Mouse (Mus musculus): ENCODE data around the gene Pou2f1.
A peak's percentile ranks its signal among the peaks of the same experiment; 100 is the strongest.
"Not testable (repeated sequence)": the region's sequence is repeated elsewhere in the genome, so short reads cannot be mapped to it uniquely, and the experiment has no call there.

The Pou2f1 gene

DNA sequence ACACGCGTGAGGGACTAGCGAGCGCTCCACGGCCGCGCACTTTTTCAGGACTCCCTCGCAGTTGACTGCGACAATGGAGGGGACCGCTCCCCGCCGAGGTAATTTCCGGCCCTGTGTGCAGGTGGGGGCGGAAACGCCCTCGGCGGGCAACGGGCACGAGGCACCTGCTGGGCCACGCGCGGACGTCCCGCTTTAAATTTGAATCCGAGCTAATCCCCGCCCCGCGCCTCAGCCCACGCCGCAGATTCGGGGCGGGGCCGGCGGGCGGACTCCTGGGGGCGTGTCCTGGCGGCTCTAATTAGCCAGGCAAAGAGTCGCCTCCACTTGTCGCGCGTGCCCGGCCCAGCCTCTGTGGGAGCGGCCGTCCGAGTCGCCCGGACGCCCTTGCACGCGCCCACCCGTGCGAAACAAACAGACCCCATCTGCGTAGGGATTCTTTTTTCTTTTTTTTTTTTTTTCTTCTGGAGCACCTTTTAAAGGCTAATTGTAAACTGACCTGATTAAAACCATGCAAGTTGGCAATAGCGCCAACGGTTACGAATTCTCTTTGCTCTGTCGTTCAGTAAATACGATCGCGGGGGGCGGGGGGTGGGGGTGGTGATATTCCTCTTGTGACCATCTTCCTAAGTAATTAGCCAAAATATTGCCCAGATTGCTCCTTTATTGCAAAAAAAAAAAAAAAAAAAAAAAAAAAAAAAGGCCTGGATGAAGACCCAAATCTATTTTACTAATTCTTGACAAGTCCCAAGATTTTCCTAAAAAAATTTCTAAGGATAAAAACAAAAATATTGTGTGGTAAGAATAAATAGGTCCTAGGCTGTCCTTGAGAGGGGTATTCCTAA is 924 bp upstream of the Pou2f1 start:
- DNase-seq (ENCODE audit: low read depth, low spot score) = peak; percentile 73

DNA sequence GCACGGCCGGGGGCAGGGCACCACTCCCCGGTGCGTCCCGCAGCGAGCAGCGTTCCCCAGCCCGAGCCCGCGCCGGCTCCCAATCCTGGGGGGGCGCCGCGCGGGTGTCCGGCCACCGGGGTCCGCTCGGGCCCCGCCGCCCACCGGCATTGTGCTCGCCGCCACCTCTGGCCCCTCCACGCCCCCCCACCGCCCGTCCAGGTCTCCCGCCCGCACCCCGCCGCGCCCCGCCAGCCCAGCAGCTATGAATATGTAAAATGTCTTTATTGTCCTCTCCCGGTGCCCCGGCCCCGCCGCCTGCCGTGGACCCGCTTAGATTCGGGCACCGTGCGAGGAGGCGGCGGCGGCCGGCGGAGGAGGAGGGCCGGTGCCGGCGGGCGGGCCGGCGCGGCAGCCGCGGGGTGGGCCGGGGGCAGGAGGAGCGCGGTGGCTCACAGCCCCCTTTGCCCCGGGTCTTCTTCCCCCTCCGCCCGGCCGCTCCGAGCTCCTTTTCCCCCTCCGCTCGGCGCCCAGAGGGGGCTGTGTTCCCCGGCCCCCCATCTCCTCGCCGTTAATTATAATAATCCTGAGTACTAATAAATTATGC is 481 bp downstream of the Pou2f1 start:
- DNase-seq (ENCODE audit: low read depth, low spot score) = no peak

DNA sequence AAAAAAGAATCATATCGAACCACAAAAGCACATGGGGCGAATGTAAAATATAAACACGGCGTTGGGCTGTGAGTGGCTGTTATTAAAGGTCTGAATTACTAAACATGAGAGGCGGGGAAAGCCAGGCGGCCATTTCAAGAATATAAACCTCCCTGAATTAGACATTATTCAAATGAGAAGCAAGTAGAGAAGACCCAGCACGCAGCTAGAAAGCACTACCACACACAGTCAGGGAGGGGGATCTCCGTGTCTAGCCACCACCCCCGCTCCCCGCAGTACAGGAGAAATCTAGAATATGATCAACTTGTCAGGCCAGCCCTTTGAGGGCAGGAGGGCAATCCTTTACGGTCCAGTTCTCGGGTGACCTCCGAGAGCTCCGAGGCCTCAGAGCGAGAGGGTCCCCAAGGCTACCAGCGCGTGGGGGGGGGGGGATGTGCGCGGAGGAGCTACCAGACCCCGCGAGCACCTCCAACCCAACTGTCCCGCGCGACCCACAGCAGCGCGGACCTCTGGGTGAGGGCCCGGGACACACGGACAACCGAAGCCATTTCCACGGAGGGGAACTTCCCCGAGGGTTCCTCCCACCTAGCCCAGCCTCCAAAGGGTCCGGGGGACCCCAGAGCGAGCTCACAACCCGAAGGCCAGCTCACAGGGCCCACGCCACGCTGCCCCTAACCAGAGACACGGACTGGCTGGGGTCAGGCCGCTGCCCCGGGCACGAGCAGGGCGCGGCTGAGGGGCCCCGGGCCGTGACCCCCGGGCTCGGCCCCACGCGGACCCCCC is 1.2 kb downstream of the Pou2f1 start:
- no peak for DNase-seq (ENCODE audit: low read depth, low spot score)

DNA sequence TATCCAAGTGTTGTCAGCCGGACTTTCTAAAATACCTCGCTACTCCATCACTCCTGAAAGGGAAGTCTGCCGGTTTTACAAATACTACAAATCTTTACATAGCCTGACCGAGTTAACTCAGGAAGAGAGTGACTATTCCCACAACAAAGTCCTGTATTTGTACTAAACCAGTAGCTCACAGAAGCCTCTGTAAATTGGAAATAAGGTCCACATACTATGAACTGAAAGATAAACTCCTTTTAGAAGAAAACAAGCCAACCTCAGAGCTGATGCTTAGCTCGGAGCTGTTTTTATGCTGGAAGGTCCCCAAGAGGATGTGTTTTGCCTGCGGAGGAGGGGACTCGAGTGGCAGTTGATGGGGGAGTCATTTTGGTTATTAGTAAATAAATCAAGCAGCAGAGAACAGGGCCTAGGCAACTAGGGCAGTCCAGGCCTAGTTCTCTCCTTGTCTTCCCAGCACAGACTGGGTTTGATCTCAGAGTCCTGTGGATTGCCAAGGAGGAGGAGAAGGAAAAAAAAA is 1.8 kb downstream of the Pou2f1 start:
- no peak for DNase-seq (ENCODE audit: low read depth, low spot score)

DNA sequence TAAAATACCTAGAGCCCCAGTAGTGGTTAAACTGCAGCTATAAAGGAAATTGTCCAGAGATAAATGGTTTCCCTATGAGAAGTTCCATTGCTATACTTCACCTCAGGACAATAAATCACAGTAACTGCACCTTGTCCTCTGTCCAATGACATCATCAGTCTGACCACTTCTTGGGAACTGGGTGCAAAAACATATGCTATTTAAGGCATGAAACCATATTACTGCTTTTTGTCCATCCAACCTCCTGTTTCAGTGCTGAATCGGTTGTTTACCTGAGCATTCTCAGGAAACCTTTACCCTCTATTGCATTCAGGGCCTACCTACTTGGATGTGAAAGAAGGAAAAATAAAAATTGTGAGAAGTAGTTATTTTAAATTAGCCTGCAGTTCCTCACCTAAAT is 2.8 kb downstream of the Pou2f1 start:
- no peak for DNase-seq (ENCODE audit: low read depth, low spot score)

DNA sequence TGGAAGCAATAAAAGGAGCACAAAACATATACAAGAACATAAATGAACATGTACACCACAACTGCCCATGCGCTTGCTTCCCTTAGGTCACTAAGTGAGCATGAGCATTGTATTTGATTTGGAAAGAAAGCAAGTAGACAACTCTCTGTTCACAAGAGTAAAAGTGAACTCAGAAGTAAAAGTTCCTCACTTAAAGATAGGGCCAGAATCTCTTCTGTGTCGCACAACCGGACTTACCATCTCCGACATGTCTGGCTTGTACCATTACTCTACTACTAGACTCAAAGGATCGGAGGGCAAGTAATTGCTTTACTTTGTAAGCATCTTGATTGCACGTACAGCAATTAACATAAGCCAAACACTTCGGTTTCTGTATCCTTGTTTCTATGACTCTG is 6.8 kb downstream of the Pou2f1 start:
- no peak for DNase-seq (ENCODE audit: low read depth, low spot score)

DNA sequence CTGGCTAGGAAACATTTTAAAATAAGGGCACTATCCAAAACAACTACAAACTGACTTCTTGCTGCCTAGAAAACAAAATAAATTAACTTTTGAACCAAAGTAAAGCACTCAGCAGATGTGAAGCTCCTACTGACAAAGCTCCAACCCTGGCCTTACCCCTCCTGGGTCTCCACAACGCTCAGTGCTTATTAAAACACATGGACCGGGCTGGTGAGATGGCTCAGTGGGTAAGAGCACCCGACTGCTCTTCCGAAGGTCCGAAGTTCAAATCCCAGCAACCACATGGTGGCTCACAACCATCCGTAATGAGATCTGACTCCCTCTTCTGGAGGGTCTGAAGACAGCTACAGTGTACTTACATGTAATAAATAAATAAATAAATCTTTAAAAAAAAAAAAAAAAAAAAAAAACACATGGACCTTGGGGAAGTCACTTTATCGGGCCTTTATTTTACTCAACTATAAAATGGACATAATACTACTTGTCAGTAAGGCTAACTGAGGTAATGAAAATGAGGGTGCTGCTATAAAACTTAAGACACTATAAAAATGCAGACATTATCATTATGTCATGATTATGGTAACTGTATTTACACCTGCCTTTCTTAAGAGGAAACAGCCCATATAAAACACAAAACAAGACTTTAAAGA is 7.3 kb downstream of the Pou2f1 start:
- DNase-seq (ENCODE audit: low read depth, low spot score) = not testable (repeated sequence)

DNA sequence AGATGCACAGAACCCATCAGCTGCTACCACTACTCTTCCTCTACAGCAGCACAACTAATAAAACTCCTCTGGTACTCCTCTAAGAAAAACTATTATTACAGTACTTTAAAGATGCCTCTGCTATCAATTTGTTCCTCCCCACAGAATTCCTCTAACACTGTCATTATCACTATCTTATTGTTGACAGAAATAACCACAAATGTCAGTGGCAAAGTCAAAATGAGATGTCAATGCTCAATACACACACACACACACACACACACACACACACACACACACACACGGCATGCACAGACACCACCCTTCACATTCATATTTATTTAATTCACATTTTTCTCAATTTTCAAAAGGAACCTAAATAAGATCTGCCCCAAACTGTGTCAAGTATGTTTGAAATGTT is 8.2 kb downstream of the Pou2f1 start:
- no peak for DNase-seq (ENCODE audit: low read depth, low spot score)

DNA sequence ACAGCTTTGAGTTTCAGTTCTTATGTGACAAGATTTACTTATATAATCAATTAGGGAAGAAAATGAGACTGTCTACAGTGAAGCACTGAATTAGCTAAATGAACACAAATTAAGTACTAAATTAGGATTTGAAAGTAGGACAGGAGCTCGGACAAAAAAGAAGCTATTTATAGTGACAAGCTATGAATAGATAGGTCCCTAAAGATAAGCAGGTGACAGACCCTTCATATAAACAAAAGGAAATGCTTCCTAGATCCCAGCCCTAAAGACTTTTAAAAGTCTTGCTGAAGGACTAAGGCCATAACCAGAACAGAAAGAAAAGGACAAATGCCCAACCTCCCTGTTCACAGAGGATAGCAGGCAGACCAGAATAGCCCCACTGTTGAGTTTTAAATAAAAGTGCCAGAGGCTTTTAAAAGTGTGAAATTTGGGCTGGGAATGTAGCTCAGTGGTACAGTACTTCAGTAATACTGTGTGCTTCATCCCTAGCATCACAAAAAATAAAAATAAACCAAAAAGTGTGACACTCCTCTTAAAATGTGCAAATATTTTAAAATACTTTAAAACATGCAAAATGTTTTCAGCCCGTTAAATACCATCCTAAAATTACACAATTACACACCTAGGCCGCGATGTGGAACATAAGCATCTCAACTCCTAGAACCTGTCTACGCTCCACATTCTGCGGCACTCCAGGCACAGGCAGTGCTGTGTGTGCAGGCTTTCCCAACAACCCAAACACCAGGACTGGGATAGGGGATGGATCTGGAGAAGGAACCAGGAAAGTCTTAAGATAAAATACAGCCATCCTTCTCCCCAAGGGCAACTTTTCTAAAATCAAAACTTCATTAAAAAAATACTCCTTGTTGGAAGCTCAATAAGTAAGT is 9.0 kb downstream of the Pou2f1 start:
- no peak for DNase-seq (ENCODE audit: low read depth, low spot score)

DNA sequence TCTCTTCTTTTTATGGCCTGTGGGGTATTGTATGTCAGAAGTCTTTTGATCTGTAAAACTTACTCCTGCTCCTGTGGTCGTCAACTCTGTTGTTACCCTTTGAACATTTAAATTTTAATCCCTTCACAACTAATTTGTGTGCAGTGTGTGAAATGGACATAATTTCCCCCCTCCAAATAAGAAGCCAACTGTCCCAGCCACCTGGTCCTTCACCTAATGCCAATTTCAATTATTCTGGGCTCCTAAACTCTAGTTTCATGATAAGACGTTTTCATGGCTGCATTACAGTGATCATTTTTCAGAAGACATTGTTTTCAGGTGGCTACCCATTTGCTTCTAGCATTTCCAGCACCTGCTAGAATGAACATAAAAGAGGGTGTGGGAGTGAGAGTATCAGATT is 13.9 kb downstream of the Pou2f1 start:
- no peak for DNase-seq (ENCODE audit: low read depth, low spot score)

DNA sequence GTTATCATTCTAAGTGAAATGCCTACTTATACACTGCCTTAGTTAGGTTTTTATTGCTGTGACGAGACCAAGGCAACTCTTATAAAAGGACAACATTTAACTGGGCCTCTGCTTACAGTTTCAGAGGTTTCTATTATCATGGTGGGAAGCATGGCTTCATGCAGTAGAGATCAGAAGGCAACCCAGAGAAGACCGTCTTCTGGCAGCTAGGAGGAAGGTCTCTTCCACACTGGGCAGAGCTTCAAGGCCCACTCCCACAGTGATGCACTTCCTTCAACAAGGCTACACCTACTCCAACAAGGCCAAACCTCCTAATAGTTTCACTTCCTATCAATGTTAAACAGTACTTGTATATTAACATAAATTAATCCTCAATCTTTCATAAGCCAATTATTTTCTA is 14.4 kb downstream of the Pou2f1 start:
- DNase-seq (ENCODE audit: low read depth, low spot score) = no peak

DNA sequence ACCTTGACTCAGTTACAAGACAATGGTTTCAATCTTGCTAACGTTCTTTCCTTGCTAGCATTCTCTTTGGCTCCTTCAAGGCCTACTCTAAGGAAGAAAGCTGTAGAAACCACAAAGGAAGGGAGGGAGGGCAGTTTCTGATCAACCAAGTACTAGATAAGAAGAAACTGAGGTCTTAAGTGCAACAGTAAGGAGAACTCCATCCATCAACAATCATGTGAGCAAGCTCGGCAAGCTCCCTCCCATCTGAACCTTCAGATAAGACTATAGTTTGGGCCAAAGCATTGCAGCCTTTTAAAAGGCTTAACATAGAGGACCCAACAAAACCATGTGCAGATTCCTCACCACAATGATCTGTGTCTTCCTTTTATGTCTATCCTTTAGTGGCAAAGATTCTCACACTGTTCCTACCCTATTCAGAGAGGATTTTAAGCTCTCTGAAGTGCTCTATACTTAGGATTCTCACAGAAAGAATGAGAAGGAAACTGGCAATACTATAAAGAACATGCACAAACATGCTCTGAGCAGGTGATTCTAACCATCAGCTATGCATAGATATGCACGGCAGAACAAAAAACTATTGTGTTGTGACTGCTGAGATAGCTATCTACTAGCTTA is 16.6 kb downstream of the Pou2f1 start:
- no peak for DNase-seq (ENCODE audit: low read depth, low spot score)

DNA sequence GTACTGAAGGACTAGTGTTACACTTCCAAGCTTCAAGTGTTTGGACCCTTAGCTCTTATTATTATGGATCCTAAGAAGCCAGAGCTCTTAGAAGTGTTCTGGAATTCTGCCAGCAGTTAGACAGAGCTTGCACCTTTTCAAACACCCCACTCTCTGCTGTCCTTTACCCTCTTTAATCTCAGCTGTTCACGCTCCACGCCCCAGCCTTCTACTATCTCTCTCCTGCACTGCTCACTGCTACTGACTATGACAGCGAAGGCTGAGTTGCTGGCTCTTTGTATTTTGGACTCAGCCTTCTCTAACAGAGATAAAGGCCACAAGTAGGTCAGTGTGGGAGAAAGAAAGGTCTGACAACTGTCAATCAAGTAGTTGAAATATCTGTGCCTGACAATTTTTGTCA is 17.3 kb downstream of the Pou2f1 start:
- DNase-seq (ENCODE audit: low read depth, low spot score) = no peak

DNA sequence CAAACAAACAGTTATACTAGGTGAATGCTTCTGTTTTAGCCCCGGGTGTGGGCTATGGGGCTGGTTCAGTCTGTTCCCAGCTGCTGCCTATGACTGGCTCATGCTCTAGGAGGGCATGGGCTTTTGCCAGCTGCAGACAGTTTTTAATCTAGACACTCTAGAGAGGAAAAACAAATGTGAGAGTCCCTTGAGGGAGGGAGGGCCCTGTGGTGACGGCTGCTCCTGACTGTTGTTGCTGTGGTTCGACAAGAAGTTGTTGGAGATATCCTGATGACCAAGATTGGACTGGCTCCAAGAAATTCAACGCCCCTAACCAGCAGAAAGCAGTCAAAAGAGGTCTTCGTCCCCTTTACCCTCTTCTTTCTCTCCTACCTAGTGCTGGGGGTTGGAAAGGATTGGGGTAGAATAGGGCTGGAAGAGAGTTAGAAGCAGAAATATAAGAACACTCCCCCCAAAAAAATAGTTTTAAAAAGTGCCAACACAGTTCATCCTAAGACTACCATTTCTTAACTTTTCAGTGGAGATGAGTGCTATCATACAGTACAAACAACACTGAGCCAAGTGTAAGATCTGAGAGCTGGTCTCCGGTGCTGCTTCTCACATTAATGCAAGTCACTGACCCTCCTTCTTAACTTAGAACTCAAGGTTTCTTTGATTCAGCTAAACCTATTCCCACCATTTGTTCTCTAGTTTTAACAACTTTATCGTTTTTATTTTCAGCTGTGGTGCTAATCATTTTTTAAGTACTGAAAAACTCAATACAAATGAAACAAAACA is 25.6 kb downstream of the Pou2f1 start:
- no peak for DNase-seq (ENCODE audit: low read depth, low spot score)

DNA sequence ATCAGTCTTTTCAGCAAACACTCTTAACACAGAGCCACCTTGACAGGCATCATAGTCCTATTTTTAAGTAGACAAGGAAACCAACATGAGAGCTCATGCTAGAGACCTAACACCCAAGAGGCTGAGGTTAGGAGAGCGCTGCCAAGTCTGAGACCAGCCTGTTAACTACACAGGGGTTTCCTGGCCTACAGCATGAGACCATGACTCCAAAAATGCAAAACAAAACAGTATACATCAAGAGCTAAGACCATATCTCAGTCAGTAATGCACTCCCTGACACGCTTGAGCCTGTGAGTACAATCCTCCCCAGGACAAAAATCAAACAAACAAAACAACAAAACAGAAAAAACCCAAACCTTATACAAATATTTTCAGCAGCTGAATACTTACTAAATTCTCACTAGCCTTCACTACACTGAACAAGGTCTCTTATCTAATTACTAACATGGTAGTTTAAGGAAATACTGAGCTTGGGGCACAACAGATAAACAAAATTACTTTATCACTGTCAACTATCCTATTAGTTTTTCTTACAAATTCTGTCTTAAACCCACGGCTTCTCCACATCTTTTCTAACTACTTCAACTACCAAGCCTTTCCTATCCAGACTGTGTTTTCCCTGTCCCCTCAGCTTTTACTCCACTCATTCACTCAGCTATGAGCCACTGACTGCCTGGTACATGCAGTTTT is 33.3 kb downstream of the Pou2f1 start:
- no peak for DNase-seq (ENCODE audit: low read depth, low spot score)

DNA sequence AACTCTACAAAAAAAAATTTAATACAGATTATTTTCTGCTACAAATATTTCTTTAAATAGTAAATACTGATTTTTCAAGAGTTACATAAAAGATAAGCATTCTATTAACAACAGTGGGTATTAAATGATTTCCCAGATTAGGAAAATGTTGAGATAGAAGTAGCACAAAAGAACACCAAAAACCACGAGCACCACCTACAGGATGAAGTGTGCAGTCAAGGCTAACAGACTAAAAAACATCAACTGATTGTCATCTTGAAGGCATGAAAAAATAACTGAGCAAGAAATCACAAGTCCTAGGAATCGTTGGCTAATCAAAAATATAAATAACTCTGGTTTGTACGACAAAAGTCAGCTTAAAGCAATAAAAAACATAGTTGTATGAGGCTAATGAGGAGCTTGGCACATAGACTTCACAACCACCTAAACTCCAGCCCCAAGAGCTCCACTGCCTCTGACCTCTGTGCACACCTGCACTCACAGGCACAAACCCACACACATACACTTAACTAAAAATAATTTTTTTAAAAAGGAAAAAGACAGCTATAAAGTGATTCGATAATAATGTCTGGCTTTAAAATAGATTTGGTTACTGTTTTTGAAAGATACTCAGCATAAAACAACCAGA is 35.3 kb downstream of the Pou2f1 start:
- DNase-seq (ENCODE audit: low read depth, low spot score) = peak; percentile 23

DNA sequence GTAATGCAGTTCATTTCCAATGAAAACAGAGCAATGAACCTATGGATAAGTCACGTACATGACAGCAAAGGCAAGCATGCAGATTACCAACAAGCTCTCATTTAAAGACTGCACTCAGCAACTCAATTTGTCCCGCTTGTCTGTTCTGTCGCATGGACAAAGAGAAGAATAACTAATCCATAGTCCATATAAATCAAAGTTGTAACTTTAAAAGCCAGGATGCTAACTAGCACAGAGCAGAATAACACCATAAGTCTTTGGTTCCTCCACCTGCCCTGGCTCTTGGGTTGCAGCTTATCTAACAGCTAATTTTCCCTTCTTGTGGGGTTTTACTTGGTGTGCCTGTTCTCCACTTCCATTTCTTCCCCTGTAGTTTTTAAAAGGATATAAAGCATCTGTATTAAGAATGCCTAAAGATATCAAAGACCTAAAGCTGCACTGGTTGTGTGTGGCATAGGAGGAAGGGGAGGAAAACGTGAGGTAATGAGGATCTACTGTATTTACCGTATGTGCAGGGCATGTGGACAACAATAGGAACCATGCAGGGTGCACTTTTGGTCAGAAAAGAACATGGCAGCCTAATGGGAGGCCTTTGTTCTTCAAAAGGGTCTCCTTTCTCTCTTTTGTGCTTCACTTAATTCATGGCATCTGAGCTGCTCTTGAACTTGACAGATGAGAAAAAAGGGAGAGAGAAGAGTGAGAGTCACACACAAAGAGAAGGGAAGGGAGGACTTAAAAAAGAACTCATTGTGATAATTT is 36.1 kb downstream of the Pou2f1 start:
- no peak for DNase-seq (ENCODE audit: low read depth, low spot score)
